Mouse (Mus musculus): ENCODE data around the gene 1700029F12Rik.

- no peak for TF ChIP-seq MXI1 (IDR thresholded peaks at IDR 0.05; ENCODE audit: low read depth, low read length)
- no peak for TF ChIP-seq TAL1 (IDR thresholded peaks at IDR 0.05; ENCODE audit: low read length)
- no peak for TF ChIP-seq TCF12 (IDR thresholded peaks at IDR 0.05; ENCODE audit: low read depth, low read length)
- TF ChIP-seq E2F4 (IDR thresholded peaks at IDR 0.05; ENCODE audit: borderline replicate concordance, low read depth, low read length), result no peak
- TF ChIP-seq ZNF384 (IDR thresholded peaks at IDR 0.05; ENCODE audit: low read depth, low read length), result no peak
Measured at GRCm38 (mm10) chr13:97017711-97018110, 16.5 kb downstream of the 1700029F12Rik start.

Measured in MEL (cell line).